Comparison of ENCODE assay signal across 7 mouse cellular contexts in genomic region chr17:24896993-24897269, GRCm38 (mm10). TPM values are rescaled to one million over a fixed set of nuclear protein-coding genes. Genes with fewer than 3 reads are reported as not detected.
DNase-seq lines count a peak whose midpoint lies in the region; ATAC-seq and TF ChIP-seq lines count a peak whose summit lies in the region.

No protein-coding gene starts in this region.

- peak overlapping the region; percentile 96 for H3K9ac ChIP-seq in lung, embryonic 16.5 days (ENCODE audit: low read length)
- peak overlapping the region; percentile 88 for H3K9ac ChIP-seq in forebrain, embryonic 11.5 days (ENCODE audit: low read length)

- no peak for DNase-seq in lung, postnatal 25 days (ENCODE audit: low spot score)
- no peak for DNase-seq in forebrain, embryonic 11.5 days (ENCODE audit: low spot score)
- no peak for DNase-seq in limb, embryonic 10.5 days (ENCODE audit: low spot score)
- no peak for DNase-seq in frontal cortex, postnatal 25 days (ENCODE audit: low spot score in 2 of 2)
- no peak for DNase-seq in spleen, adult 12 weeks (ENCODE audit: low spot score)

- peak overlapping the region; percentile 61 for H3K4me3 ChIP-seq in lung, embryonic 16.5 days (ENCODE audit: low read length)
- peak overlapping the region; percentile 86 for H3K4me3 ChIP-seq in forebrain, embryonic 11.5 days (ENCODE audit: low read depth, low read length)
- peak overlapping the region; percentile 86 for H3K4me3 ChIP-seq in limb, embryonic 10.5 days
- peak overlapping the region; percentile 72 for H3K4me3 ChIP-seq in small intestine, adult 2 months (ENCODE audit: low read depth, low read length)

- H3K4me2 ChIP-seq in lung, embryonic 16.5 days (ENCODE audit: low read depth, low read length), result peak overlapping the region; percentile 97
- peak overlapping the region; percentile 98 for H3K4me2 ChIP-seq in forebrain, embryonic 11.5 days (ENCODE audit: low read depth, low read length, severe bottlenecking)

- TF ChIP-seq CTCF in small intestine, adult 2 months (IDR thresholded peaks at IDR 0.05; ENCODE audit: extremely low read depth, insufficient read length, insufficient replicate concordance, low read depth, low read length), result no peak

- peak overlapping the region; percentile 54 for H3K27ac ChIP-seq in lung, embryonic 16.5 days (ENCODE audit: low read length)
- no peak overlapping the region for H3K27ac ChIP-seq in forebrain, embryonic 11.5 days (ENCODE audit: low read depth, low read length)
- H3K27ac ChIP-seq in limb, embryonic 10.5 days, result peak overlapping the region; percentile 87
- no peak overlapping the region for H3K27ac ChIP-seq in small intestine, adult 2 months (ENCODE audit: insufficient read depth, low read depth, low read length)

- H3K36me3 ChIP-seq in lung, embryonic 16.5 days (ENCODE audit: control insufficient read depth, insufficient read depth, low read length), result peaks cover 36% of the 10 kb centered on the region
- peaks cover 17% of the 10 kb centered on the region for H3K36me3 ChIP-seq in forebrain, embryonic 11.5 days (ENCODE audit: control insufficient read depth, insufficient read depth, low read length)
- peaks cover 74% of the 10 kb centered on the region for H3K36me3 ChIP-seq in limb, embryonic 10.5 days
- peaks cover 49% of the 10 kb centered on the region for H3K36me3 ChIP-seq in small intestine, adult 2 months (ENCODE audit: control insufficient read depth, insufficient read depth, low read length)

- no peaks in the 10 kb centered on the region for H3K27me3 ChIP-seq in lung, embryonic 16.5 days (ENCODE audit: control insufficient read depth, insufficient read depth, low read depth, low read length)
- H3K27me3 ChIP-seq in forebrain, embryonic 11.5 days (ENCODE audit: control insufficient read depth, insufficient read depth, low read length), result no peaks in the 10 kb centered on the region
- H3K27me3 ChIP-seq in limb, embryonic 10.5 days (ENCODE audit: low read depth, poor library complexity, severe bottlenecking), result no peaks in the 10 kb centered on the region
- H3K27me3 ChIP-seq in small intestine, adult 2 months (ENCODE audit: control insufficient read depth, insufficient read depth, low read length), result no peaks in the 10 kb centered on the region

- WGBS in lung, embryonic 16.5 days, result 22% methylated on average over 11 of the region's 11 CpGs
- 36% methylated on average over 11 of the region's 11 CpGs for whole genome bisulfite sequencing in forebrain, embryonic 11.5 days
- WGBS in limb, embryonic 10.5 days, result 50% methylated on average over 11 of the region's 11 CpGs
- 21% methylated on average over 11 of the region's 11 CpGs for WGBS in small intestine, adult 2 months

- ATAC-seq in lung, embryonic 16.5 days (ENCODE audit: low read depth), result no peak
- no peak for ATAC-seq in forebrain, embryonic 11.5 days (replicated peaks; ENCODE audit: low FRiP score)

- H3K9me3 ChIP-seq in lung, embryonic 16.5 days (ENCODE audit: control insufficient read depth, low read length), result no peaks in the 10 kb centered on the region
- H3K9me3 ChIP-seq in forebrain, embryonic 11.5 days (ENCODE audit: control insufficient read depth, low read length), result no peaks in the 10 kb centered on the region
- H3K9me3 ChIP-seq in limb, embryonic 10.5 days (replicated peaks), result no peaks in the 10 kb centered on the region

- H3K4me1 ChIP-seq in lung, embryonic 16.5 days (replicated peaks; ENCODE audit: control insufficient read depth, insufficient read depth, low read length), result peaks cover 21% of the 10 kb centered on the region
- H3K4me1 ChIP-seq in forebrain, embryonic 11.5 days (replicated peaks; ENCODE audit: control insufficient read depth, insufficient read depth, low read length), result peaks cover 20% of the 10 kb centered on the region
- peaks cover 38% of the 10 kb centered on the region for H3K4me1 ChIP-seq in limb, embryonic 10.5 days
- peaks cover 11% of the 10 kb centered on the region for H3K4me1 ChIP-seq in small intestine, adult 2 months (ENCODE audit: control insufficient read depth, insufficient read depth, insufficient read length, low read length)

- TF ChIP-seq POLR2A in small intestine, adult 2 months (IDR thresholded peaks at IDR 0.05; ENCODE audit: low read depth, low read length), result no peak

RNA-seq across cellular contexts. Expression of gene Nme3, which starts 0.6 kb away (rescaled TPM):
- polyA plus RNA-seq in lung, embryonic 16.5 days (2015; fragmentation: Nextera tagmentation; extraction: Ambion mirVana), result 74.7 and 74.9 TPM in 2 replicates
- polyA plus RNA-seq in forebrain, embryonic 11.5 days (2014; fragmentation: Nextera tagmentation; extraction: Ambion mirVana), result 47.8 and 60.8 TPM in 2 replicates
- polyA plus RNA-seq in limb, embryonic 10.5 days (2016; fragmentation: Nextera tagmentation; extraction: Ambion mirVana), result 43.6 and 47.0 TPM in 2 replicates
- 29.4 and 52.4 TPM in 2 replicates for polyA plus RNA-seq in small intestine, adult 2 months (2012; rRNA removed)

RNA-seq across cellular contexts. Expression of gene Mrps34, which starts 2.0 kb away (rescaled TPM):
- 82.8 and 89.0 TPM in 2 replicates for polyA plus RNA-seq in lung, embryonic 16.5 days (2015; fragmentation: Nextera tagmentation; extraction: Ambion mirVana)
- 76.9 and 81.8 TPM in 2 replicates for polyA plus RNA-seq in forebrain, embryonic 11.5 days (2014; fragmentation: Nextera tagmentation; extraction: Ambion mirVana)
- 104 and 105 TPM in 2 replicates for polyA plus RNA-seq in limb, embryonic 10.5 days (2016; fragmentation: Nextera tagmentation; extraction: Ambion mirVana)
- polyA plus RNA-seq in small intestine, adult 2 months (2012; rRNA removed), result 244 and 319 TPM in 2 replicates

RNA-seq across cellular contexts. Expression of gene Eme2, which starts 2.0 kb away (rescaled TPM):
- 28.4 and 29.1 TPM in 2 replicates for polyA plus RNA-seq in lung, embryonic 16.5 days (2015; fragmentation: Nextera tagmentation; extraction: Ambion mirVana)
- 29.1 and 31.2 TPM in 2 replicates for polyA plus RNA-seq in forebrain, embryonic 11.5 days (2014; fragmentation: Nextera tagmentation; extraction: Ambion mirVana)
- 22.1 and 30.6 TPM in 2 replicates for polyA plus RNA-seq in limb, embryonic 10.5 days (2016; fragmentation: Nextera tagmentation; extraction: Ambion mirVana)
- polyA plus RNA-seq in small intestine, adult 2 months (2012; rRNA removed), result 20.3 and 21.0 TPM in 2 replicates

RNA-seq across cellular contexts. Expression of gene Spsb3, which starts 10.5 kb away (rescaled TPM):
- 41.1 and 43.3 TPM in 2 replicates for polyA plus RNA-seq in lung, embryonic 16.5 days (2015; fragmentation: Nextera tagmentation; extraction: Ambion mirVana)
- polyA plus RNA-seq in forebrain, embryonic 11.5 days (2014; fragmentation: Nextera tagmentation; extraction: Ambion mirVana), result 44.7 and 47.3 TPM in 2 replicates
- polyA plus RNA-seq in limb, embryonic 10.5 days (2016; fragmentation: Nextera tagmentation; extraction: Ambion mirVana), result 48.0 and 50.8 TPM in 2 replicates
- 51.5 and 88.1 TPM in 2 replicates for polyA plus RNA-seq in small intestine, adult 2 months (2012; rRNA removed)

RNA-seq across cellular contexts. Expression of gene Nubp2, which starts 10.8 kb away (rescaled TPM):
- 48.5 and 55.0 TPM in 2 replicates for polyA plus RNA-seq in lung, embryonic 16.5 days (2015; fragmentation: Nextera tagmentation; extraction: Ambion mirVana)
- 71.9 and 82.0 TPM in 2 replicates for polyA plus RNA-seq in forebrain, embryonic 11.5 days (2014; fragmentation: Nextera tagmentation; extraction: Ambion mirVana)
- 72.7 and 79.7 TPM in 2 replicates for polyA plus RNA-seq in limb, embryonic 10.5 days (2016; fragmentation: Nextera tagmentation; extraction: Ambion mirVana)
- polyA plus RNA-seq in small intestine, adult 2 months (2012; rRNA removed), result 33.0 and 39.9 TPM in 2 replicates

Comparison
In these comparisons a context has a peak if more than half of its experiments do, and no peak if none do; other contexts are left out.
1. H3K27ac ChIP-seq: peak in lung, embryonic 16.5 days (single experiment) and limb, embryonic 10.5 days (single experiment); none in forebrain, embryonic 11.5 days (single experiment) and small intestine, adult 2 months (single experiment).
2. Peak in every context shown above with its lines, with median percentiles within 50 percentile points of each other: H3K4me3 ChIP-seq.